Mouse (Mus musculus) layer of hippocampus, adult 18-20 months (tissue): ENCODE data around the gene Arxes2. TPM values are rescaled to one million over a fixed set of nuclear protein-coding genes. Genes with fewer than 3 reads are reported as not detected.
"Not testable (repeated sequence)": the region's sequence is repeated elsewhere in the genome, so short reads cannot be mapped to it uniquely, and the experiment has no call there.

ENCODE experiments used
- DNase-seq, 2 experiments: peaks; one replicate each; pipeline ENCODE4 v3.0.0; 2022; ENCODE audit warnings: low spot score in 2 of 2
- long read RNA-seq: library from polyadenylated mRNA; stranded (forward); transcript quantifications from one replicate; pipeline ENCODE4 v2.0.0, GENCODE M21; 2021
- total RNA-seq, 2 experiments: library from RNA; stranded (reverse); gene quantifications; 2 replicates each; pipeline ENCODE4 v1.2.3; 2021

Arxes2 gene
- 10 to 100 TPM; 53.9 to 72.7 TPM for total RNA-seq
- long read RNA-seq, transcript Arxes2-201 (1 exons, 1,532 nt) = major isoform, 51 of 51 reads
- long read RNA-seq, partial matches to known transcripts = 0 of 51 reads
- long read RNA-seq, other reads (novel, unspliced or antisense) = 0 of 51 reads

DNA sequence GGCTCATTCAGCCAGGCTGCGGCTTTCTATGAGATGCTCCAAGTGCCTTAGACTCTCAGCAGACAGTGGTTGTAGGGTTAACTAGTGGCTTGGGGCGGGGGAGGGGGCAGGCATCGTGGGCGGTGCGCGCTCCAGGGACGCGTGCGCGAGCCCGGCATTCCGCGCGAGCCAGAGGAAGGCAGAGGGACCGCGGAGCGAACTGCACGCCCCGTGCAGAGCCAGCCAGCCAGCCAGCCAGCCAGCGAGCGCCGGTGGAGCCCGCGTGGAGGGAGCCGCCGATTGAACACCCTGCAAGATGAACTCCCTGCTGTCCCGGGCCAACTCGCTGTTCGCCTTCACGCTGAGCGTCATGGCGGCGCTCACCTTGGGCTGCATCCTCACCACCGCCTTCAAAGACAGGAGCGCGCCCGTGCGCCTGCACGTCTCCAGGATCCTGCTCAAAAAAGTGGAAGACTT, at the start of gene Arxes2:
Gene Arxes2, plus strand, starts transcription at position 161 of the 456 bp plus-strand sequence.
- peak in 1 of 2 experiments; percentile 12 for DNase-seq

GRCm38 (mm10) chrX:135948699-135949437, 44.8 kb upstream of the Arxes2 start:
- peak in 1 of 2 experiments; percentile 33 for DNase-seq

DNA sequence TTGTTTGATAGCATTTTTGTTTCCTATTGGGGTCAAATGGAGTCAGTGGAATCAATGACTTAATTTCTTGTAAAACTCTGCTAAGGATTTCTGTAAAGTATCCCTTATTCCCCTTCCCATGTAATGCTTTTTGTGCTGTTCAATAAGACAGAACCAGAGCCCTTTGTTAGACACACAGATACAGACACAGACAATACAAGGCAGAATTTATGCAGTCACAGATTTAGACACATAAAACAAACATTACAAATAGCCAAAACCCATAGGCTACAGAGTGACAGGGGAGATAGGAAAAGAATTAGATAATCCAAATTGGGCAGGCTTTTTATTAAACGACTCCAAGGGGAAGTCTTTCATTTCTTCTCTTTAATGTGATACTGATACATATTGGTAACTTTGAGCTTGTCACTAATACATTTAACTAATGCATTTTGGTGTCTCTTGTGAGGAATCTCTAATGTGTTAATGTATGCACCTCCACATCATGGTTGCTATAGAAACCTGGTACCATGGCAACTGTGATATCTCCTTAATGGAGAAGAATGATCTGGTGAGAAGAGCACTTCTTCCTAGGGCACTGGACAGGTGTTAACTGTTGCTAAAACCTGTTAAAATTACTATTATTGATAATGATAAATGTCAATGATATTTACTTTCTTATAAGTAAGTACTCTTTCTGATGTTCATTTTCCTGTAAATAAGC, 36.5 kb upstream of the Arxes2 start:
- DNase-seq = no peak

DNA sequence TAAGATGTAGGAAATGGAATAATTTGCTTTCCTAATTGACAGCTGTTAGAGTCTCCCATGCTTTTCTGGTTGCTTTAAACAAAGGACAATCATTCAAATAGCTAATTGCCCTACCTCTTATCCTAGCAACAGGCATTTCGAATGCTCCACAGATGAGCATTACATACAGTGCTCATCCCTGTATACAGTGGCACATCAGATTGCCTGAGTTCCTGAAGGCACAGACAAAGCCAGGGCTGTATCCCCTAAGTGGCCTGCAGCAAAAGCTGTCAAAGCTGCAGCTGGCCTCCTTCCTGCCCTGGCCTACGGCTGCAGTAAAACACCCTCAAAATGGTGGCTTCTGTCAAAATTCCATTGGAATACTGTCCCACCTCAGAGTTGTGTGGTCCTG, 35.9 kb upstream of the Arxes2 start:
- no peak for DNase-seq

- peak in 1 of 2 experiments; percentile 51 for DNase-seq
Measured at GRCm38 (mm10) chrX:135958589-135959225, 34.9 kb upstream of the Arxes2 start.

- DNase-seq = no peak
Measured at GRCm38 (mm10) chrX:135959536-135959935, 34.1 kb upstream of the Arxes2 start.

DNA sequence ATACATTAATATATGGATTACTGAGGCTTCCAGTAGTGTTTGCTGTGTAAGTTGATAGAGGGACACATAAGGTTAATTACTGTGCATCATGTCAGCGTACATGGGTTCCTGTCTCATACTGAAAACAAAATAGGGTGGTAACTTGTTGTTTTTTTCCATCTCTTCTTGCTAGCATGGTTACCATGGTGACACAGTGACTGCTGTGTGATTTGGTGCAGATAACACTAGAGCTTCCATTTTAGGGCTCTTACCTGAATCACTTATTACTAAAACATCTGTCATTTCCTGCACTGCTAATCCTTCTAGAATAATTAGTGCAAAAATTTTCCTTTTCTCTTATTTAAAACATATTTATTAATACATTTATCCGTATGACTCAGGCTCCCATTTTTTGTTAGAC, 31.3 kb upstream of the Arxes2 start:
- no peak for DNase-seq

DNA sequence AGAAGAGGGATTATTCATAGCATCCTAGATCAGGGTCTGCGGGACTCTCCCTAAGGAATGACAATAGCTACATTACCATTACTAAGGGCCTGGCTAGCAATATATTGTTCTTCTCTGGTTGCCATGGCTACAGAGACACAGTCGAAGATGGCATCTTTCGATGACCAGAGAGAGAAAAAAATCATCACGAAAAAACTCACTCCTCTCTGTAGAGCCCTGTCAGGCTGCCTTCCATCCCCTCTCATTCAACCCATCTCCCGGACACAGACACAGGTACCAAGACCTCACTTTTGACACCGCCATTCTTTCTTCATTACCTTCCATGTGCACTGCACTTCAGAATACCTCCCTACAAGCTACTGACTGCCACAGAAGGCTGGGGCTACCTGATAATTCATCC, 30.5 kb upstream of the Arxes2 start:
- DNase-seq = no peak

DNA sequence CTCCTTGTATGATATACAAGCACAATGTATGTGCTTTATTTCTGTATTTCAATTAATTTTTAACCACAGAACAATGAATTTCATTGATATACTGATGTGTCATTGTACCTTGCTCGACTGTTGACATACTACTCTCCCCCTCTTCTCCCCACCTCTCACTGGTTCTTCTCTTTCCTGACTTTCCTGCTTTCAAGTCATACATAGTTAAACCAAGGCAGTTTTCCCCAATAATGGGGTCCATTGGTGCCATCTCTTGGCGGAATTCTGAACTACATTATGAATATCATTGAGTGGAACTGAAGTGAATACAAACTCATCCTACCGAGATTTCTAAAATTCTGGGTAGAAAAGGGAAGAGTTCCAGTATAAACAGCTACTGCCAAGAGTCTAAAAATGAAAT, 30.0 kb upstream of the Arxes2 start:
- peak; percentile 16 to 78 for DNase-seq

DNA sequence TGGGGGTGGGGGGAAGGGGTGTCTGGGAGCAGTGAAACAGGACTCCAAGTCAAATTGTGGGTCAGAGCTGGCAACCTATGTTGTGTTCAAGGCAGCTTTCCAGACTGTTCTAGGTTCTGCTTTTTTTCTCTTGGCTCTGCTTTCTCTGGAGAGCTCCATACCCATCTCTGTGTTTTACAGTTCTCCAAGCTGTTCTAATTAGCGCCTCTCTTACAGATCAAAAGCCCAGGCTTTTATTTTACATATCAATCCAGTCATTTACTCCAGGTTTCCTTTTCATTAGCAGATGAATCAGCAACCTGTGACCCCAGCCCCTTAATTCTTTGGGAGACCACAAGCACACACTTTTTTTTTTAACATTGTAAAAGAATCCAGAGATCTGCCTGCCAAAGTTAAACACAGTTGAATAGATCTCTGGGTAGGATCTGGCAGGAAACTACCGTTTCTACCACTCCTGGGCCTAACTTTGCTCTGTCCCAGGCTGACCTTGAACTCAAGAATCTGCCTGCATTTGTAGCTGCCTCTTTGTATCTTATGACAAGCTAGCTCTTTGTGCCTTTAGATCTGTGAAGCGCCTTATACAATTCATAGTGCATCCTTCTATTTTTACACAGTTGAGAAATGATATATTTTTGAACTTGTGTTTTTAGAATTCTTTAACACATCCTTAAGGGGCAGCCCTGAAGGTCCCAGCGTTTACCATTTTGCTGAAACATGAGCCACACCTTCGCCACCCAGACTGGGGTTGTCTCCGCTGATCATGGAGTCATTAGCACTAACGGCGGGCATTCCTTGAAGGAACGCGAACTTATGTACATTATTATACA, 19.8 kb upstream of the Arxes2 start:
- no peak for DNase-seq

GRCm38 (mm10) chrX:135974424-135975225, 19.0 kb upstream of the Arxes2 start:
- DNase-seq = no peak

GRCm38 (mm10) chrX:135975226-135975552, 18.4 kb upstream of the Arxes2 start:
- DNase-seq = peak; percentile 76 to 90

- peak; percentile 19 to 44 for DNase-seq
Measured at GRCm38 (mm10) chrX:135984539-135985260, 8.9 kb upstream of the Arxes2 start.

DNA sequence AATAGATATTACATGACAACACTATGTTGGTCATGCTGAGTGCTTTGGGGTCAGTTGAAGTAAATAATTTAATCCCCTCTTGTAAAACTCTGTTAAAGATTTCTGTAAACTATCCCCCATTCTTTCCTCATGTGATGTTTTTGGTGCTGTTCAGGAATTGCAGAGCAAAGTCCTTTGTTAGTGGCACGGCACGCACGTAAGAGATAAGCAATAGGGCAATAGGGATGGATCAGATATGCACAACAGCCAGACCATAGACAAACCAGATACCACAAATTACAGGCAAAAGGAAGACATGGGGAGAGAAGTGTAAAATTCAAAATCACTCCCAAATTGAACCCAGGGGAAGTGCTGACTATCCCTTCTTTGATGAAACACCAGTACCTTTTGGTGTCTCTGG, 7.4 kb upstream of the Arxes2 start:
- DNase-seq = no peak

DNA sequence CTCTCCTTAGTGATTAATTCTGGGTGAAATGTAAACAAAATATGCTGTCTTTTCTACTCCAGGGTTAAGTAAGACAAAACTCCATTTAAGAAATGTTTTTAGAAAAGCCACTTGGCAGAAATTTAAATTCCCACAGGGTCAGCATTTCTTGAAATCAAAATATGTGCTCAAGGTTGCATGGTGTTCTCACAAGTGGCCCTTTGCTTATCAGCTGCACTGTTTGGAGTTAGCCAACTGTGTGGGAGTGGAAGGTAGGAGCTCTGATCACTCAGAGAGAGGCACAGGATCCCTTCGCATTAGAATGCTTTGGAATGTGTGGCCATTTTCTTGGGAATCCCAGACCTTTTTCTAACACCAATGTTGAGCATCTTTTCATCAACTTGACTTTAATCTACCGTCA, 3.0 kb upstream of the Arxes2 start:
- no peak for DNase-seq

DNA sequence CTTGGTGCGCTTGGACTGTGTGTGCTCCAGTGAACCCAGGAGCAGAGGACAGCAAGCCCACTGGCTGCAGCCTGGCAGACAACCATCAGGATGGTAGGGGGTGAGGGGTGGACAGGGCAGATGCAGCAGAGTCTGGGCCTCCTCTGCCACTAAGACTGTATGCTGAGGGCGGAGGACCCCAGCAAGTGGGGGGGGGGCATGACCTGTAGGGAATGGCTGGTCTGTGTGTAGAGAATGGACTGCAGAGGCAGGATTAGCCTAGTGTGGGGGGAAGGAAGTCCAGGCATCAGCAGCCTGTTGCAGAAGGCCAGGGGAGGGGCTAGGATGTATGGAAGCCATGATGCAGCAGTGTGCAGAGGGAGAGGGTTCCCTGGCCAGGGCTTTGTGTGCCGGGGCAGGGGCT, 431 bp upstream of the Arxes2 start:
- DNase-seq = not testable (repeated sequence)

DNA sequence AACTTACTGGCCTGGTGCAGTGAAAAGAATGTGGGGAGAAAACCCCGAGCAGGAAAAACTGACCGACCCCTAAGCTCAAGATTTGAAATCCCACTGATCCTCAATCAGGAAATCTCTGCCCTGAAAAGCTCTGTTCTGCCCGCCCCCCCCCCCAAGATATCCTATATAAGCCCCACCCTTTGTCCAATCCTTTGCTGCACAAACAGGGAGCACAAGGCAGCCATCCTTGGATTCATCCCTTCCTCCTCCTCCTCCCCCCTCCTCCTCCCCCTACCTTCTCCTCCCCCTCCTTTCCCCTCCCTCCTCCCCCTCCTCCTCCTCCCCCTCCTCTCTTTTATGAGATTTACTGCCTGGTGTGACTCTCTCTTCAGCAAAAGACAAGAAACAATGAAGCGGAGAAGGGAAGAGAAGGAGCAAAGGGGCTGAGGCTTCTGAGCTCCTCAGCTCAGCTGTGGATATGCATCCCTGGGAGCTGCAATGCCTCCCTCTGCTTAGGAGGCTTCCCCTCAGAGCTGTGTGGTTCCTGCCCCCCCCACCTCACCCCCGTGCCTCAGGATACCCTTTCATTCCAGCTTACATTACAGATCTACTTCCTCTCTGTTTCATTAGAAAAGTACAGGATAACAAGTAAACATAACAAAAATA, 13.7 kb downstream of the Arxes2 start:
- no peak for DNase-seq

GRCm38 (mm10) chrX:136014392-136014791, 20.8 kb downstream of the Arxes2 start:
- no peak for DNase-seq

DNA sequence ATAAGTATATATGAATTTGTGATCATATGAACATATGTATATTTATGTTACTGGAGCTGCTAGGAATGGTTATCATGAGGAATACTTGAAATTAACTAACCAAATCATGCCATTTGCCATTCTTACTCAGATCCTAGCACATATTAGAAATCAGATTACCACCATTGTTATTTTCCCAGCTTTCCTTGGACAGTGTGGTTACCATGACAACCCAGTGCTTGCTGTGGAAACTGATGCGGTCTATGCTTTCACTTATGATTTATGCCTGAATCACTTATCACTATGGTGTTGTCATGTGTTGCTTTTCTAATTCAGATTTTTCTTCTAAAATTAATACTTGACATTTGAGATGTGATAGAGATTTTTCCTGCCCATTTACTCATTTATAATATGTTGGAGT, 36.7 kb downstream of the Arxes2 start:
- peak in 1 of 2 experiments; percentile 8 for DNase-seq
